Mouse (Mus musculus): Measurements from ENCODE around the gene Wsb2. TPM values are rescaled to one million over a fixed set of nuclear protein-coding genes. Genes with fewer than 3 reads are reported as not detected.

Gene Wsb2
- polyA plus RNA-seq, 1 experiment from 2014 or later, result 43.9 TPM

DNA sequence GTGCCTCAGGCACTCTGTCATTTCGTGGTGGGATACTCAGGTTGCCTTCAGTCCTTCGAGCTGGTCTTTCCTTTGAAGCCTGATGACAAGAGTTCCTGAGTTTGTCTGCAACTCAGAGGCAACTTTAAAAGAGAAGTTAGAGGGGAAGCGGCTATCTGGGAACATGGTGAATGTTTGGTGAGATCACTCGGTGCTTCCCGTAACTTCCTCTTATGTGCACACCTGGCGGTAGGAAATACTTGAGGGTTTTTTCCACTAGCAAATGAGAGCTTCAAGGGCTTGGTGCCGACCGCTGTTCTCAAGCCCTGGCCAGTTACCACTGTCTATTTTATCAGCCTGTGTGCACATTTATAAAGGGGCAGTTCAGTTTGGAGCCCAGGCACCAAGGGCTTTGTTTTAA lies 3.0 kb upstream of the Wsb2 start:
- no peak overlapping the region for H3K4me2 ChIP-seq (ENCODE audit: low read depth, low read length)
- H3K4me3 ChIP-seq (ENCODE audit: low read length), result no peak overlapping the region
- H3K27ac ChIP-seq (ENCODE audit: low read length), result no peak overlapping the region
- no peak overlapping the region for H3K9ac ChIP-seq (ENCODE audit: low read depth, low read length)
- no peak for ATAC-seq
- WGBS, result 75% methylated on average over 8 of the region's 8 CpGs
- H3K9me3 ChIP-seq (ENCODE audit: control insufficient read depth, low read length), result no peaks in the 10 kb centered on the region
- H3K27me3 ChIP-seq (replicated peaks; ENCODE audit: control insufficient read depth, insufficient read depth, low read length), result no peaks in the 10 kb centered on the region
- no peaks in the 10 kb centered on the region for H3K36me3 ChIP-seq (ENCODE audit: control insufficient read depth, insufficient read depth, low read length)
- H3K4me1 ChIP-seq (ENCODE audit: control insufficient read depth, insufficient read depth, low read length), result peaks cover 14% of the 10 kb centered on the region

DNA sequence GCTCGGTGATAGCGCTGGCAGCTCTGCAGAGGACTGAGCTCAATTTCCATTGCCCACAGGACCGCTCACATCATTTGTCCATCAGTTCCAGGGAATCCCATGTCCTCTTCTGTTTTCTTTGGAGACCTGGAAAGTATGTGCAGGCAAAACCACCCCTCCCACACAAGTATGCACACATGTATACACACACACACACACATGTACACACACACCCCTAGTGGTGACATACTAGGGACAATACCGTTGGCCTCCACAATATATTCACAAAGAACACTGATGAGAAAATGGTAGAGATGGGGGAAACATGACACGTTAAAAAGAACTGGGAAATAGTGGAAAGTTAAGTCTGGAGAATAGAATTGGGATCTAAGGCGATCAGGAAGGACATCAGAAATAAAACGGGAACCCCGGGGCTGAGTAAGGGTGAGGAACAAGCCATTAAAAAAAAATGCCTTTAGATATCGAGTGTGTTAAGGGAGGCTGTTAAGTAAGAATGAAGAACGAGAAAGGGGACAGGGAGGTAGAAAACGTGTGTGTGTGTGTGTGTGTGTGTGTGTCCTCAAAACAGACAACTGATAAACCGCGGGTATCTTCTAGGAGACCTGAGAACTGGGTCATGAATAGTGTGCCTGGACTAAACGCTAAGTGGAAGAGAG lies 1.3 kb upstream of the Wsb2 start:
- Histone ChIP-seq H3K27ac (ENCODE audit: low read length) (peak overlapping the region; percentile 96), H3K36me3 (ENCODE audit: control insufficient read depth, insufficient read depth, low read length) (no peaks in the 10 kb centered on the region), H3K9me3 (ENCODE audit: control insufficient read depth, low read length) (no peaks in the 10 kb centered on the region), H3K4me3 (ENCODE audit: low read length) (peak overlapping the region; percentile 95), H3K9ac (ENCODE audit: low read depth, low read length) (peak overlapping the region; percentile 90), H3K4me2 (ENCODE audit: low read depth, low read length) (peak overlapping the region; percentile 95), H3K4me1 (ENCODE audit: control insufficient read depth, insufficient read depth, low read length) (peaks cover 27% of the 10 kb centered on the region), H3K27me3 (replicated peaks; ENCODE audit: control insufficient read depth, insufficient read depth, low read length) (no peaks in the 10 kb centered on the region)
- no peak for ATAC-seq
- 40% methylated on average over 14 of the region's 14 CpGs for WGBS

DNA sequence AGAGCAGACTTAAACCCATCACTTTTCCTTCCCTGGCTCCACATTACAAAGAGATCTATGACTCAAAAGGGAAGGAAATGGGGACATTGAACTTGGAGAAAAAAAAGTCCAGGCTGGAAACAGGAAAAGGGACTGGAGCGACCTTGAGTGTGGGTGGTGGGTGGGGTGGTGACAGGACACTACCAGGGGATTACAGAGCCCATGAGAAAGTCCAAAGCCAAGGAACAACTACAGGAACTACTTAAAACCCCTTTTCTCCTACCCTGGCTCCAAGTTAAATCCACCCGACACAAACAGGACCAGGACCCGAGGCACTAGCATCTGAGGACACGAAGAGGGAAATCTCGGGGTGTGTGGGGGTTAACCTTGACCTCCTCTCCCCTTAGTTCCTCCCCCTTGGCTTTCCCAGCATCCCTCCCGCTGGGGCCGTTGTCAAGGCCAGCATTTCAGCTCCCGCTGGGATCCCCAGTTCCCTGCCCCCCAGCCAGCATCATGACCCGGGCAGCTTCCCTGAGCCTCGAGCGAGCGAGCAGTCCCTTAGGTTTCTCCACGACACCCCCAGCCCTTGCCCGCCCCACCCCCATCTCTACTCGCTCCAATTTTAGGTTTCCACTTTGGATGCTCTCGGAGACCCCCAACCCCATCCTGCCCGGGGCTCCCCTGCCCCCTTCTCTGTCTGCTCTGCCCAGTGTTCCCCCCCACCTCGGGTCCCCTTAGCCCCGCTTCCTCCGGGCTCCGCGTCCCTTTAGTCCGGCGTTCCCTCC lies 557 bp upstream of the Wsb2 start:
- Histone ChIP-seq H3K4me2 (ENCODE audit: low read depth, low read length) (peak overlapping the region; percentile 95), H3K4me1 (ENCODE audit: control insufficient read depth, insufficient read depth, low read length) (peaks cover 29% of the 10 kb centered on the region), H3K36me3 (ENCODE audit: control insufficient read depth, insufficient read depth, low read length) (no peaks in the 10 kb centered on the region), H3K27ac (ENCODE audit: low read length) (peak overlapping the region; percentile 96), H3K27me3 (replicated peaks; ENCODE audit: control insufficient read depth, insufficient read depth, low read length) (no peaks in the 10 kb centered on the region), H3K9me3 (ENCODE audit: control insufficient read depth, low read length) (no peaks in the 10 kb centered on the region), H3K9ac (ENCODE audit: low read depth, low read length) (peak overlapping the region; percentile 90), H3K4me3 (ENCODE audit: low read length) (peak overlapping the region; percentile 95)
- peak; percentile 5; the same call in 1 of the 2 replicates for ATAC-seq
- under 1% methylated on average over 22 of the region's 24 CpGs for WGBS

DNA sequence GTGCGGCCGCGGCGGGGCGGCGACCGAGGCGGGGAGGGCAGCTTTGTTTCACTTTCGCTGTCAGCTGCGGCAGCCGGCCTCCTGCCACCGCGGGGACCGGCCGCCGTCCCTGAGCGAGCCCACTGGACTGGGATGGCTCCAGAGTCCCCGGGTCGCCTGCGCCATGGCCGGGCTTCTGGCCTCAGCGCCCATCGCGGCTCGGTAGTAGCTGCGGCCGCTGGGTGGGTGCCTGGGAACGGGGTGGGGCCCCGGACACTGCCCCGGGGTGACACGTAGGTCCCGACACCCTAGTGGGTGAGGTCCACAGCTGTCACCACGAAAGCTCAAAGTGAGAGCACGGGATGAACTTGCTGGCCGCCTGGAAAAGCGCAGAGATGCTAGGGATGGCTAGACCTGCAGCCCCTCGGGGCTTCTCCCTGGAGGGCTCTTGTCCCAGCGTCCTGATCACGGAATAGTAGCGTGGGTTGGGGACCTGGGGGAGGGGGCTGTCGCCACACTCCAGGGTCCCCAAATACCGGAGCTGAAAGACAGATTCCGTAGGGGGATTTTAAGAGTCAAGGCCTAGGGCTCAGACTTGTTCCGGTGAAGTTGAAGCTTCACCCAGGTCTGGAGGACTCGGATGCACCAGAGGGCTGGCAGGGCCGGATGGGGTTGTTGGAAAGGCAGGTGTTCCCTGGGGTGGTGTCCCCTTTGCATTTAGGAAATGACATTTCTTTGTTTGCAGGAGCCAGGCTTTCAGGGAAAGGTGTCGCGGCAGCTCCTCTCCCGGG lies 559 bp downstream of the Wsb2 start:
- no peaks in the 10 kb centered on the region for H3K27me3 ChIP-seq (replicated peaks; ENCODE audit: control insufficient read depth, insufficient read depth, low read length)
- peaks cover 36% of the 10 kb centered on the region for H3K4me1 ChIP-seq (ENCODE audit: control insufficient read depth, insufficient read depth, low read length)
- H3K36me3 ChIP-seq (ENCODE audit: control insufficient read depth, insufficient read depth, low read length), result no peaks in the 10 kb centered on the region
- H3K27ac ChIP-seq (ENCODE audit: low read length), result peak overlapping the region; percentile 96
- peak overlapping the region; percentile 69 for H3K4me2 ChIP-seq (ENCODE audit: low read depth, low read length)
- peak; percentile 18 for ATAC-seq
- peak overlapping the region; percentile 90 for H3K9ac ChIP-seq (ENCODE audit: low read depth, low read length)
- WGBS, result under 1% methylated on average over 40 of the region's 49 CpGs
- peak overlapping the region; percentile 95 for H3K4me3 ChIP-seq (ENCODE audit: low read length)
- no peaks in the 10 kb centered on the region for H3K9me3 ChIP-seq (ENCODE audit: control insufficient read depth, low read length)

DNA sequence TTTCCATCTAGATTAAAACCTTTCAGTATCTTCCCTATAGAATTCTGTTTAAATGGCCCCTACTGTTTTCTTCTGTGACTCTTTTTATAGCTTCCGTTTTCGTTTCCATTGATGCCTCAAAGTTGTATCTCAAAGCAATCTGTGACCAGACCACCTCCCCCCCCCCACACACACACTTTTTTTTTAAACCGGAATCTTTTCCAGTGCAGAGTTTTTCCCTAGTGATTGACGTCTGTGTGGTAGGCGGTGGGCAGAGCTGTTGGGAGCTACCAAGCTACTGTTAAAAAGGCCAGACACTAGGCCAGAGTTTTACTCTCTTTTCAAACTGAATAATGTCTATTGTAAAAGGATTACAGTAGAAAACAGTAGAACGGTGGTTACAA lies 1.1 kb downstream of the Wsb2 start:
- peak overlapping the region; percentile 69 for H3K4me2 ChIP-seq (ENCODE audit: low read depth, low read length)
- H3K4me3 ChIP-seq (ENCODE audit: low read length), result peak overlapping the region; percentile 95
- WGBS, result 7% methylated on average over 6 of the region's 6 CpGs
- peak overlapping the region; percentile 90 for H3K9ac ChIP-seq (ENCODE audit: low read depth, low read length)
- no peaks in the 10 kb centered on the region for H3K27me3 ChIP-seq (replicated peaks; ENCODE audit: control insufficient read depth, insufficient read depth, low read length)
- H3K36me3 ChIP-seq (ENCODE audit: control insufficient read depth, insufficient read depth, low read length), result no peaks in the 10 kb centered on the region
- no peak for ATAC-seq
- H3K9me3 ChIP-seq (ENCODE audit: control insufficient read depth, low read length), result no peaks in the 10 kb centered on the region
- peaks cover 42% of the 10 kb centered on the region for H3K4me1 ChIP-seq (ENCODE audit: control insufficient read depth, insufficient read depth, low read length)
- peak overlapping the region; percentile 96 for H3K27ac ChIP-seq (ENCODE audit: low read length)

DNA sequence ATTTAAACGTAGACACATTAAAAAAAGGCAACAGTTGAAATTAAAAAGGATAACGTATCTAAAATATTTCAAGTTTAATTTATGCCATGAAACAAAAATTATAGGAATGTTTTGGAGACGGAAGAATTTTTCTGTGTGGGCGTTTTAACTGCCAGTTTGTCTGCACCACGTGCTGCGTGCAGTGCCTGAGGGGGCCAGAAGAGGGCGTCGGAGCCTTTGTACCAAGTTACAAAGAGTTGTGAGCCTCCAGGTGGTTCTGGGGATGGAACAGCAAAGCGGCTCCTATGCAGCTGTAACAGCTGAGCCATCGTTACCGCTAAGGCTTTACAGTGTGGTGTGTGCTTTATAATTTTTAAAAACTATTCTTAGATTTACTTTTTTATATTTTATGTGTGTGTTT lies 1.6 kb downstream of the Wsb2 start:
- Histone ChIP-seq H3K36me3 (ENCODE audit: control insufficient read depth, insufficient read depth, low read length) (no peaks in the 10 kb centered on the region), H3K9me3 (ENCODE audit: control insufficient read depth, low read length) (no peaks in the 10 kb centered on the region), H3K27me3 (replicated peaks; ENCODE audit: control insufficient read depth, insufficient read depth, low read length) (no peaks in the 10 kb centered on the region), H3K27ac (ENCODE audit: low read length) (no peak overlapping the region), H3K4me2 (ENCODE audit: low read depth, low read length) (peak overlapping the region; percentile 14; the same call in 1 of the 2 replicates), H3K4me1 (ENCODE audit: control insufficient read depth, insufficient read depth, low read length) (peaks cover 47% of the 10 kb centered on the region), H3K4me3 (ENCODE audit: low read length) (peak overlapping the region; percentile 7; the same call in 1 of the 2 replicates), H3K9ac (ENCODE audit: low read depth, low read length) (no peak overlapping the region)
- ATAC-seq, result no peak
- 41% methylated on average over 11 of the region's 11 CpGs for WGBS

DNA sequence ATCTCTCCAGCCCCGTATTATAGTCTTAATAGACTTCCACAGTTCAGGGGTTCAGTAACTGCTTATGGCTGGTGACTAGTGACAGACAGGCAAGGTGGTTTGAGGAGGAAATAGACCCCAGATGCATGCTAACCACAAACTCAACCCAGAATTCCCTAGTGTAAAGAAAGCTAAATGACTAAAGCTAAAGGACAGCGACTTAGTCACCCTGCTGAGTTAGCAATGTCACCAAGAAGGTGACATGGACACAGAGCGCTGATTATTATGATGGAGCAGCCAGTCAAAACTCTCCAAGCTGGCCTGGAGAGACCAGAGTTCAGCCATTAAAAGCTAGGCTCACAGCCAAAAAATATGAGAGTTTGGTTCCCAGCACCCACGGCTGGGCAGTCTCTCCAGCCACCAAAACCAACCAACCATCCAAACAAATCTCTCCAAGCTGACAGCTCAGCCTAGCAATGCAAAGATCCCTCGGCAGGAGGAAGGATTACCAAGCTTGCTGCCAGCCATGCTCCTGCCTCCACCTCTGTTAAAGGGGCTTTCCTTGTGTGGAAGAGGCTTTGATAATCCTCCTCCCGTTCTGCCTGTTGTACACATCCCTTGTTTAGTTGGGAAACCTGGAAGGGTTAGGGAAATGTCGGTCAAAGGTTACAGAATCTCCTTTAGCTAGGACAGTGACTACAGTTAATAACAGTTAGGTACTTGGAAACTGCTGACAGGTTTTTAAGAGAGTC lies 2.6 kb downstream of the Wsb2 start:
- H3K9ac ChIP-seq (ENCODE audit: low read depth, low read length), result peak overlapping the region; percentile 36; the same call in 1 of the 2 replicates
- no peak overlapping the region for H3K4me3 ChIP-seq (ENCODE audit: low read length)
- H3K4me1 ChIP-seq (ENCODE audit: control insufficient read depth, insufficient read depth, low read length), result peaks cover 51% of the 10 kb centered on the region
- 39% methylated on average over 7 of the region's 7 CpGs for WGBS
- no peaks in the 10 kb centered on the region for H3K36me3 ChIP-seq (ENCODE audit: control insufficient read depth, insufficient read depth, low read length)
- H3K27ac ChIP-seq (ENCODE audit: low read length), result peak overlapping the region; percentile 96
- H3K9me3 ChIP-seq (ENCODE audit: control insufficient read depth, low read length), result no peaks in the 10 kb centered on the region
- H3K4me2 ChIP-seq (ENCODE audit: low read depth, low read length), result peak overlapping the region; percentile 32
- no peak for ATAC-seq
- no peaks in the 10 kb centered on the region for H3K27me3 ChIP-seq (replicated peaks; ENCODE audit: control insufficient read depth, insufficient read depth, low read length)

DNA sequence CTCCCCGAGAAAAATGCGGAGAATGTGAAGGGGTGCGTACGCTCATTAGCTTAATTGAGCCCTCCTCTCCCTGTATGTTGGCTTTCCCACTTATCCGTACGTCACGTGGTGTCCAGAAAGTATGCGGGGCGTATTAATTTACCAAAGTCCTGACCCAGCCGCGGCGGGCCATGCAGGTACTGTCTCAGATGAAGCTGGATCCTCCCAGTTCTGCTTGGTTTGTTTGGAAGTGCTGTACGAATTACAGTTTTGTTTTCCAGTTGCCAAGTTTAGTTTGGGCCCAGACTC lies 3.1 kb downstream of the Wsb2 start:
- H3K27me3 ChIP-seq (replicated peaks; ENCODE audit: control insufficient read depth, insufficient read depth, low read length), result no peaks in the 10 kb centered on the region
- peak overlapping the region; percentile 14; the same call in 1 of the 2 replicates for H3K4me3 ChIP-seq (ENCODE audit: low read length)
- peak overlapping the region; percentile 32 for H3K4me2 ChIP-seq (ENCODE audit: low read depth, low read length)
- no peaks in the 10 kb centered on the region for H3K9me3 ChIP-seq (ENCODE audit: control insufficient read depth, low read length)
- ATAC-seq, result no peak
- H3K4me1 ChIP-seq (ENCODE audit: control insufficient read depth, insufficient read depth, low read length), result peaks cover 54% of the 10 kb centered on the region
- peak overlapping the region; percentile 28; the same call in 1 of the 2 replicates for H3K9ac ChIP-seq (ENCODE audit: low read depth, low read length)
- no peaks in the 10 kb centered on the region for H3K36me3 ChIP-seq (ENCODE audit: control insufficient read depth, insufficient read depth, low read length)
- WGBS, result 47% methylated on average over 13 of the region's 13 CpGs
- peak overlapping the region; percentile 96 for H3K27ac ChIP-seq (ENCODE audit: low read length)
